Mouse (Mus musculus): ENCODE data around the gene Ctnnbip1.

Ctnnbip1 gene

GRCm38 (mm10) chr4:149561986-149562904, 44.2 kb downstream of the Ctnnbip1 start:
- in situ Hi-C loops (cut with MboI, MseI) = loop anchor here (10.0 kb wide), 1 partner anchor 923 kb away; no protein-coding TSS in a partner anchor

GRCm38 (mm10) chr4:149562905-149563347, 44.9 kb downstream of the Ctnnbip1 start:
- in situ Hi-C loops (cut with MboI, MseI) = loop anchor here (10.0 kb wide), 1 partner anchor 922 kb away; no protein-coding TSS in a partner anchor

- in situ Hi-C loops (cut with MboI, MseI) = loop anchor here (10.0 kb wide), 1 partner anchor 921 kb away; no protein-coding TSS in a partner anchor
Observed at GRCm38 (mm10) chr4:149563941-149564361, 45.9 kb downstream of the Ctnnbip1 start.

- in situ Hi-C loops (cut with MboI, MseI) = loop anchor here (10.0 kb wide), 1 partner anchor 920 kb away; no protein-coding TSS in a partner anchor
Observed at GRCm38 (mm10) chr4:149564452-149565407, 46.7 kb downstream of the Ctnnbip1 start.

GRCm38 (mm10) chr4:149567432-149568026, 49.5 kb downstream of the Ctnnbip1 start:
- in situ Hi-C loops (cut with MboI, MseI) = loop anchor here (10.0 kb wide), 1 partner anchor 917 kb away; no protein-coding TSS in a partner anchor

- in situ Hi-C loops (cut with MboI, MseI) = loop anchor here (10.0 kb wide), 1 partner anchor 916 kb away; no protein-coding TSS in a partner anchor
Observed at GRCm38 (mm10) chr4:149568622-149569021, 50.6 kb downstream of the Ctnnbip1 start.

- in situ Hi-C loops (cut with MboI, MseI) = loop anchor here (5.0 to 10.0 kb wide), 2 partner anchors 915 to 1077 kb away; no protein-coding TSS in a partner anchor
Observed at GRCm38 (mm10) chr4:149569781-149570497, 51.9 kb downstream of the Ctnnbip1 start.

GRCm38 (mm10) chr4:149570498-149570863, 52.4 kb downstream of the Ctnnbip1 start:
- in situ Hi-C loops (cut with MboI, MseI) = loop anchor here (5.0 kb wide), 1 partner anchor 1077 kb away; no protein-coding TSS in a partner anchor

GRCm38 (mm10) chr4:149571209-149571608, 53.2 kb downstream of the Ctnnbip1 start:
- in situ Hi-C loops (cut with MboI, MseI) = loop anchor here (5.0 kb wide), 1 partner anchor 1076 kb away; no protein-coding TSS in a partner anchor

- in situ Hi-C loops (cut with MboI, MseI) = loop anchor here (5.0 kb wide), 1 partner anchor 1076 kb away; no protein-coding TSS in a partner anchor
Observed at GRCm38 (mm10) chr4:149571651-149572149, 53.7 kb downstream of the Ctnnbip1 start.

GRCm38 (mm10) chr4:149572446-149572845, 54.4 kb downstream of the Ctnnbip1 start:
- in situ Hi-C loops (cut with MboI, MseI) = loop anchor here (5.0 kb wide), 1 partner anchor 1075 kb away; no protein-coding TSS in a partner anchor

- in situ Hi-C loops (cut with MboI, MseI) = loop anchor here (5.0 kb wide), 1 partner anchor 1074 kb away; no protein-coding TSS in a partner anchor
Observed at GRCm38 (mm10) chr4:149572851-149573250, 54.8 kb downstream of the Ctnnbip1 start.

- in situ Hi-C loops (cut with MboI, MseI) = loop anchor here (5.0 kb wide), 1 partner anchor 1073 kb away; no protein-coding TSS in a partner anchor
Observed at GRCm38 (mm10) chr4:149574391-149574821, 56.4 kb downstream of the Ctnnbip1 start.

GRCm38 (mm10) chr4:149576061-149576460, 58.0 kb downstream of the Ctnnbip1 start:
- in situ Hi-C loops (cut with MboI, MseI) = no loop called here

- in situ Hi-C loops (cut with MboI, MseI) = no loop called here
Observed at GRCm38 (mm10) chr4:149576993-149577548, 59.0 kb downstream of the Ctnnbip1 start.

GRCm38 (mm10) chr4:149578085-149578681, 60.1 kb downstream of the Ctnnbip1 start:
- in situ Hi-C loops (cut with MboI, MseI) = no loop called here

- in situ Hi-C loops (cut with MboI, MseI) = no loop called here
Observed at GRCm38 (mm10) chr4:149578831-149579230, 60.8 kb downstream of the Ctnnbip1 start.

GRCm38 (mm10) chr4:149585236-149585635, 67.2 kb downstream of the Ctnnbip1 start:
- in situ Hi-C loops (cut with MboI, MseI) = no loop called here
